Mouse (Mus musculus) testis, postnatal 14 days (tissue): ENCODE data around the gene Foxk1.

ENCODE experiments used
- DNase-seq: peaks from one replicate; pipeline ENCODE4 v3.0.0; 2021; ENCODE audit warnings: low spot score

The Foxk1 gene

DNA sequence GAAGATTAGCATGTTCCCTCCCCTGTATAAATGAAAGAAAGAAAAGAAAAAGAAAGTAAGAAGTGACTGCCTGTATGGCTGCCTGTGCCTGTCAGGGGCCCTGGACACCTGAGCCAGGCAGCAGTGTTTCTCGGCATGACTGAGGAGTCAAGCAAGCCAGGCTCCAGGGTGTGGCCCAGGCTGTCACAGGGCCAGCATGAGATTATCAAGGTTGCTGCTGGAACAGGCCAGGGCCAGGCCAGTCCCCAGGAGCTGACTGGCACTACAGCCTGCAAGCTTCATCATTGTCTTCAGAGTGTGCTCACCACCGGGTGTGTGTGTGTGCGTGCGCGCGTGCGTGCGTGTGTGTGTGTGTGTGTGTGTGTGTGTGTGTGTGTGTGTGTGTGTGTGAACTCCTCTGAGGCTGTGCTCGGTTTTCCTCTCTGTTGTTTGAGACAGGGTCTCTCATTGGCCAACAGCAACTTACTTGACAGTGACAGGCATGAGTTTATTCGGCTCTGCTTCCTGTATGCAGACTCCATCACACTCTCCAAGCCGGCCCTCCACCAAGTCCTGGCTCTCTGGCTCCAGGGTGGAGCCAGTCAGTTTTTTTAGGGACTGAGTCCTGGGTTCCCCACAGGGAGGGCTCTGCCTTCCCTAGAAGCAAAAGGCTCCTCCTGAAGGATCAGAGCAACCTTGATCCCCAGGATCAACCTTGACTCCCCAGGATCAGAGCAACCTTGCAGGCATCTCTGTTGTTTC, 43.7 kb downstream of the Foxk1 start:
- DNase-seq = no peak

DNA sequence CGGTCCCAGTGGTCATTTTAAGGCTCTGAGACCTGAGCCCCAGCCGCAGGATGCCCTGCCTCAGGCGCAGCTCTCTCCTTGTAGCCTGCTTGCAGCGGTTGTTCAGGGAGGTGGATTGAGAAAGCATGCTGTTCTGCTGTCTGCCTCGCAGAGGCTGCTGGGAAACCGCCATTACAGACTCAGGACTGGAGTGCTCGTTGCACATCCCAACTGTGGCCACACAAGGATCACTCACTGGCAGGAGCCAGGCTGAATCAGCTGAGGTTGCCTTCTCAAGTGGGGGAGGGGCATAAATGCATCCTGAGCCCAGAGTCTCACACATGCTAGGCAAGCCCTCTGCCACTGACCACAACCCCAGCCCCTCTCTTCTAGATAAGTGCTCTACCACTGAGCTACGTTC, 44.4 kb downstream of the Foxk1 start:
- no peak for DNase-seq

DNA sequence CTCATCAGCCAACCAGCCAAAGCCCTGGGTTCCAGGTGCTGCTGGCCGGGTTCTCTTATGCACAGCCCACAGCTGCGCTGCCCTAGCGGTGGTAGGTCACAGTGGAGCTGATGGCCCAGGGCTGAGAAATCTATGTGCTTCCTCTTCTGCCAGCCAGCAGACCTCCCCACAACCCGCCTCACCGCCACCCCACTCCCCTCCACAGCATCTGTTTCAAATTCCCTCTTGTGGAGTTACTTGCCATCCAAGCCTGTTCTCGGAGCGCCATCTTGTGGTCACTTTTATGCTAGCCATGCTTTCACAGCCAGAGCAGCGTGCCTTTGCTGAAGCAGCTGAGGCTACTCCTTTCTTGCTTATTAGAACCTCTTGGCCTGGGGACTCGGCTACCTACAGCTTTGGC, 46.8 kb downstream of the Foxk1 start:
- DNase-seq = peak; percentile 73

DNA sequence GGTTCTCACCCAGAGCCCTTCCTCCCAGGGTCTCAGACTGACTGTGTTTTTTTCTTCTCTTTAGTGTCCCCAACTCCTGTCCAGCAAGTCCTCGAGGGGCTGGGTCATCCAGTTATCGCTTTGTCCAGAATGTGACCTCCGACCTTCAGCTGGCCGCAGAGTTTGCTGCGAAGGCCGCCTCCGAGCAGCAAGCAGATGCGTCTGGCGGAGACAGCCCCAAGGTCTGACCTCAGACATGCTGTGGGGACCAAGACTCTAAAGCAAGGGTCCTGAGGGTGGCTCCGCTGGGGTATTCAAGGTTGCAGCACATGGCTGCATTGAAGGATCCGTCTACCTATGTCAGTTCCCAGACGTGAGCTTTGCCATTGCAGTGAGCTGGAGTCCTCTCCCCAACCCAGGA, 47.3 kb downstream of the Foxk1 start:
- no peak for DNase-seq

DNA sequence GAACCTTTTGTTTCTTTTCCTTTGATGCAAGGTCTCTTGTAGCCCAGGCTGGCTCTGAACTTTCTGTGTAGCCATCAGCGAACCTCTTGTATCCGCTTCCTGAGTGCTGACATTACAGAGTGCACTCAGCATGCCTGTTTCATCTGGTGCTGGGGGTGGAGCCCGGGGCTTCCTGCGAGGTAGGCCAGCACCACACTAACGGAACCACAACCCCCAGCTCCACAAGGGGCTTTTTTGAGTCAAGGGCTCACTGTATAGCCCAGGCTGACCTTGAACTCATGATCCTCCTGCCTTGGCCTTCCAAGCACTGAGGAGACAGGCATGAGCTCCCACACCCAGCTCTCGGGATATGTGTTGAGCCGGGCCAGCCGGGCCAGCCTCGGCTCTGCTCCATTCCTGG, 49.5 kb downstream of the Foxk1 start:
- no peak for DNase-seq

DNA sequence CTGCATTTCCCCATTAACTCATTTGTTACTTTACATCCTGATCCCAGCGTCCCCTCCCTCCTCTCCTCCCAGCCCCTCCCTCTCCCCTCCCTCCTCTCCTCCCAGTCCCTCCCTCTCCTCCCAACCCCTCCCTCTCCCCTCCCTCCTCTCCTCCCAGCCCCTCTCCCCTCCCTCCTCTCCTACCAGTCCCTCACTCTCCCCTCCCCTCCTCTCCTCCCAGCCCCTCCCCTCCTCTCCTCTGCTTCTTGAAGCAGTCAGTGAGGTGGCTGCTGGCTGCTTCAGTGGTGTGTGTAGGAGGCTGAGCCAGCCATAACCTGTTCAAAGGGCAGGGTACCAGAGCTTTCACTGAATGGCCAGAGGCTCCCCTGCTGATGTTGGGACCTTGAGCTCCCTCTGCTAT, 50.5 kb downstream of the Foxk1 start:
- no peak for DNase-seq

DNA sequence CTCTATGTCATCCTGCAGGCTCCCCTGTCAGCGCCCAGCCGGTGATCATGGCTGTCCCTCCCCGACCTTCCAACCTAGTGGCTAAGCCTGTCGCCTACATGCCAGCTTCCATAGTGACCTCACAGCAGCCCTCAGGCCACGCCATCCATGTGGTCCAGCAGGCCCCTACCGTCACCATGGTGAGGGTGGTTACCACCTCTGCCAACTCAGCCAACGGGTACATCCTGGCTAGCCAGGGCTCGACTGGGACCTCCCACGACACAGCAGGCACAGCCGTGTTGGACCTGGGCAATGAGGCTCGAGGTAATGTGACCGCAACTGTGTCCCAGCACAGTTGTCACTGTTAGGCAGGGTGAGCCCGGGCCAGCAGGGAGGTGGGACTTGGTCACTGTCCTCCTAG, 52.4 kb downstream of the Foxk1 start:
- DNase-seq = no peak

DNA sequence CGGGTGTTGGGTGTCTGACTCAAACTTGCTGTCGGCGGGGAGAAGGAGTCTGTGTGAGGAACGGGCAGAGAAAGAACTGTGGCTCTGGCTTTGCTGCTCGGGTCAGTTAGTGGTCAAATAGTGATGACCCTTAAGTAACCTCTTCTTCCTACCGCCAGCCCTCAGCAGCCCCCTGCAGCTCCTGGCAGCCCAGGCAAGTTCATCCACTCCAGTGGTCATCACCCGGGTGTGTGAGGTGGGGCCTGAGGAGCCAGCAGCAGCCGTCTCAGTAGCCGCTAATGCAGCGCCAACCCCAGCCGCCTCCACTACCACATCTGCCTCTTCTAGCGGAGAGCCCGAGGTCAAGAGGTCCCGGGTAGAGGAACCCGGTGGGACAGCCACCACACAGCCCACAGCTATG, 55.0 kb downstream of the Foxk1 start:
- DNase-seq = no peak

DNA sequence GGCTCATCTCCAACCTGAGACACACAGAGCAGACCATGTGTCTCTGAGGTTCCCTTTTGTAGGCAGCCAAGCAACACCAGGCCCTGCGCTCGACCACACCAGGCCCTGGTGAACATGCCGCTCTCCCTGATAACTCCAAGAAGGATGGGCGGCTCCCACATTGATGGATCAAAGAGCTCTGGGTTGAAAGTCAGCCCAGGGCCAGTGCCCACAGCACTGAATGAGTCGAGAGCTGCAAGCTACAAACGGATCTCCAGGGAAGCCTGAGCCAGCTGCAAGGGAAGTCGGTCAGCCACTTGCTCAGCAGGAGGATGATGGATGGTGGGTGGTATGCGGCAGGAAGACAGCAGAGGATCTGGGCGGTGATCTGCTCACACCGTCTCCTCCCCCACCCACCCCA, 56.0 kb downstream of the Foxk1 start:
- DNase-seq = no peak

DNA sequence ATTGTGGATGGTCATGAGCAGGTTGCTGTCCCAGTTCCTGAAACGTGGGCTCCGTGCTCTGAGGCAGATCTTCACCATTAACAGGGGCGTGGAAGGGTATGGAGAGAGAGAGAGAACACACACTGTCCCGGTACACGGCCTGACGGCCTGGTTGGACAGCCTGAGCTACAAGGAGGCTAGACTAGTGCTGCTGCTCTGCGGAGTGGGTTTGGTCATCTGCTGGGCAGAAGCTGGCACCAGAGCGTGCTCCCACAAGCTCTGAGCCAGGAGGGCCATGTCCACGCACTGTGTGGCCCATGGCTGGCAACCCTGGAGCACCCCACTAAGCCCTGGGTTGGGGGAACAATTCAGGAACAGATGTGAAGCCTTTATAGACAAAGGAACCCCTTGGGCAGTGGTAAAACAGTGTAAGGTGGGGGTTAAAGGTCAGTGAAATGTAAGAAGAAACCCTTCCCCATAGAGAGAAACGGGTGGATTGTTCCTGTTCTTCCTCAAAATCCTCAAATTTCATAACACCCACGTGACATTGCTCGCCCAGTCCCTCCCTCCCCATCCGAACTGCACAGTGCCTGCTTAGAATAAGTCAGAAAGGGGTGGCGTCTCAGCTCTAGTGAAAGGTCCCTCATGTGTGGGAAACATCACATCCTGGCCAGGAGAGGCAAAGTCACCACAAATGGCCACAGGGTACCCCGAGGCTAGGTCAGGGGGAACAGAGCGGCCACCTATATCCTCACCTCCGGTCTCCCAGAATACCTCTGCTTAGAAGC, 57.7 kb downstream of the Foxk1 start:
- no peak for DNase-seq

DNA sequence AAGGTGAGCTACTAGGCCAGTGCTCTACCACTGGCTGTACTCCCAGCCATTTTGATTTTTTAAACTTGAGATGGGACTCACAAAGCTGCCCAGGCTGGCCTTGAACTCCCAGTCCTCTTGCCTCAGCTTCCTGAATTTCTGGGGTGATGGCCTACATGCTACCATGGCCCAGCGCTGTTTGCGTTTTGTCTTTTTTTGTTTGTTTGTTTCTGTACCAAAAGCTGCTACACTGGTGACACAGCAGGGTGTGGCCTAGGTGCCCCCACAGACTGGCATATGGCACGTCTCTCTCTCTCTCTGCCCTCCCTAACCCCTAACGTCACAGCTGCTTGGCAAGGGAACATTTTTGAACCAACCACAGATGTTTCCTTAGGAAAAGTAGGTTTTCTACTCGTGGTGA, 58.5 kb downstream of the Foxk1 start:
- DNase-seq = no peak

DNA sequence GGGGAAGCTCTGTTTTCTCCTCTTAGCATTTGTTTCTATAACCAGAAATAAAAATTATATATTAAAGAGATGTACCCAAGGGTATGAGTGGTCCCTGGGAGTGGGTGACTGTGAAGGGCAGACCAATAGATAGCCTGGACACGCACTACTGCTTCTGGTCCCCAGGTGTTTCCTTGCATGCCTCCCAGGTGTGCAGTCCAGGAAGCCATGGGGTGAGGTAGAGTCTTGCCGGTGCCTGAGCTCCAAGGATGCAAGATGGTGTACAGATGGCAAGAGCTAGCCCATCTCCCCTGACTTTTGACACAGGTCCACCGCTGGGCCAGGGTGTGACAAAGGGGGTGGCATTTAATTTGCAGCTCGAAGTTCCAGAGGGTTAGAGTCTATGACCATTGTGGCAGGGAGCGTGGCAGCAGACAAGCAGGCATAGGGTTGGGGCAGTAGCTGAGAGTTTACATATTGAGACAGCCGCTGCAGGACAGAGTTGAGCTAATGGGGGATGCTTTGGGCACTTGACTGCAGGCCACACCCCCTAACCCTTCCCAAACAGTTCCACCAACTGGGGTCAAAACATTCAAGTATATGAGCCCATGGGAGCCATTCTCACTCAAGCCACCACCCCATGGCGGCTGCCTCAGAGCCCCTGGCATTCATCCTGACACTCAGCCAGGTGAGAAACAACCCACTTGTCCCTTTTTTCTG, 60.8 kb downstream of the Foxk1 start:
- DNase-seq = no peak

DNA sequence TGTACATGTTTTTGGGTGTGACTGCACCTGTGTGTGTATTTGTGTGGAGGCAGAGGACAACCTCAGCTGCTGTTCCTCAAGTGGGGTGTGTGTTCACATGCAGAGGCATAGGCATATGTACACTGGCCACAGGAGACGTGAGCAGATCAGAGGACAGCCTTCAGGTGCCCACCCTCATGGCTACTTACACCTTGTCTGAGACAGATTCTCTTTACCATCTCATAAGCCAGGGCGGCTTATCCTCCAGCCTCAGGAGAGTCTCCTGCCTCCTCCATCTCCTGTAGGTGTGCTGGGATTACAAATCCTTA, 61.3 kb downstream of the Foxk1 start:
- no peak for DNase-seq

DNA sequence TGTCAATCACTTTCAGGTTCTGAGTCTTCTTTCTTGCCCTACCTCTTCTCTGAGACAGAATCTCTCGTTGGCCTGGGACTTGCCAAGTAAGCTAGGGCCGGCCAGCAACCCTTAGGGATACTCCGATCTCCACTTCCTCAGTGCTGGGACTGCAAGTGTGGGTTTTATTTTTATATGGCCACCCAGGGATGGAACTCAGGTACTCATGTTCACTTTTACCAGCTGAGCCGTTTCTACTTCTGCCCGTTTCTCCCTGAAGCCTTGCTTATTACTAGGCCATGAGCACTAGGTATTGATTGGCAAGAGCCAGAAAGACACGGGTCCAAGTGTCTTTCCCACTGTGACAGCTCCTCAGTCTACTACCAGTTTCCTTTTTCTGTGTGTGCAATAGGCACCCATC, 61.7 kb downstream of the Foxk1 start:
- no peak for DNase-seq

DNA sequence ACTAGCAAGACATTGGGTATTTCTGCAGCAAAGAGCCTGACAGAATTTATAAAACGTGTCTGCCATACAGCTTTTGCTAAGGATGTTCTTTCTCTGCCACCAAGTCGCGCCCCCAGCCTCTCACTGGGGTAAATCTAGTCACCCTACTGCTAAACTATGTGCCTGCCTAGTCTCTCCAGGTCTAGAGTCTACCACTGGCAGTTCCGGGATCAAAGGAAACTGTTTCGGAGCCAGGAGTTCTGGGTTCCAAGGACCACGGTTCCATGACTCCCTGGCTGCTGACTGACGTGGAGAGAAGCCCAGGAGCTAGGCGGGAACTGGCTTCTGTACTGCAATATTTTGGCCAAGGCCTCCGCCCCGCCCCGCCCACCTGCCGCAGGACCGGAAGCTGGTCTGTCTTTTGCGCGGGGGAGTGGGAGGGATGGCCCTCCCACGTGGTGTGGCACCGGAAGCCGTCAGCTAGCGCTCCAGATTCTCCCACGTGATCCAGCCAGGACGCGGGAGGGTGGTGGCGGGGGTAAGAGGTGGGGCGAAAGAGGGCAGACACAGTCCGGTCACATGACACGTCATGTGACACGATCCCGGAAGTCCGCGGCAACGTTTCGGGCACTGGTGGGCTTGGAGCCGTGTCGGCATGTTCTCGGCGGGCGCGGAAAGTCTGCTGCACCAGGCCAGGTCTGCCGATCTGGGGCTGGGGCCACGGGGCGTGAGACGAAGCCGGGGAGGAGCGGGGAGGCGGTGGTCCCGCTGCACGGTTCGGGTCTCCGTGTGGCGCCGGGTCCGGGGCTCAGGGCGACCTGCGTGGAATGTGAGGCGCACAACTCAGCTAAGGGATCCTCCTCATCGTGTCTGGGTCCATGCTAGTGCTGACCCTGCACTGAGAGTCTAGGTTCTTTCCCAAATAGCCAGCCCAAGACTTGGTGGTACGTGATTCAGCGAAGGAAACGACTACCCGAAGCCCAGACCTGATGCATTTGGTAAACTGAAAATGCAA, 62.5 kb downstream of the Foxk1 start, which contains the start of gene Ap5z1:
Gene Ap5z1, plus strand, starts transcription at position 484 of the 994 bp plus-strand sequence.
- peak; percentile 95 for DNase-seq

DNA sequence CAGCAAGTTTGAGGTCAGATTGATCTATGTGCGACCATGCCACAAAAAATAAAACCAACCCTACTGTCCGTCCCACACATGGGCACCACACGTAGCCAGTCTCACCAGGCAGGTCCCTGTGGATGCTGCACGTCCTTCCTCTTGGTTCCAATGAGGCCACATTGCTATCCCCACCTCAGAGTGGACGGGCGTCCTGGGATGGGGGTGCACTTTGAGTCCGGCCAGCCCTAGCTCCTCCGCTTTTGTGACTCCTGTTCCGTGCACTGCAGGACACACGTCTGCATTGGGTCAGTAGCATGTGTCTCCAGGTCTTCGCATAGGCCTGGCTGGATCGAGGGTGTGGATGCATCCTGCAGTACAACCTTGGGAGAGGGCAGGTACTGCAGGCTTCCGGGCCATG, 67.1 kb downstream of the Foxk1 start:
- no peak for DNase-seq

DNA sequence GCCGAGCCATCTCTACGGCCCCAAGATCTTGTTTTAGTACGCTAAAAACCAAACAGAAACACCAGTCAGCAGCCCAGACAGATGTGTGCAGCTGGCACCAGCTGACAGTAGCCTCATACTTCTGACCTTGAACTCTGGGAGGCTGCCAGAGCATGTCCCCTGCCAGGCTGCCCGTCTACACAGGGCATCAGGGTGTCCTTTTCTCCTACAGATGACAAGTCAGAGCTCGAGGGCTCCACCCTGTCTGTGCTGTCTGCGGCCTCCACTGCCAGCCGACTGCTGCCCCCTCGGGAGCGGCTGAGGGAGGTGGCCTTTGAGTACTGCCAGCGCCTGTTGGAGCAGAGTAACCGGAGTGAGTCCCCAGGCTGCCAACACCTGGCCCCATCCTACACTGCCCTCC, 68.5 kb downstream of the Foxk1 start:
- no peak for DNase-seq

DNA sequence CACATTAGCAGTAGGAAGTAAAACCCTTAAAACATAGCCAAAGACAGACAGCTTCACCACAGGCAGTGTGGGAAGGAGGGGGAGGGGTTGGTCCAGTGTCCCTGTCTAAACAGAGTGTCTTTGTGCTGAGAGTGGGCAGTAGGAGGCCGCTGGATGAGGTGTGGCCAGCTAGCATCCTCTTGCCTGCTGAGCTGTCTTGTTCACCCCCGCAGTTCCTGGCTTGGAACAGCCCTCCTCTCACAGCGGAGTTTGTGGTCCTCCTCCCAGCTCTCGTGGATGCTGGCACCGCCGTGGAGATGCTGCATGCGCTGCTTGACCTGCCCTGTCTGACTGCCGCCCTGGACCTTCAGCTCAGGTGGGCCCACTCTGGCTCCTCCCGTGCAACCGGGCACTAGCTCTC, 72.4 kb downstream of the Foxk1 start:
- no peak for DNase-seq

DNA sequence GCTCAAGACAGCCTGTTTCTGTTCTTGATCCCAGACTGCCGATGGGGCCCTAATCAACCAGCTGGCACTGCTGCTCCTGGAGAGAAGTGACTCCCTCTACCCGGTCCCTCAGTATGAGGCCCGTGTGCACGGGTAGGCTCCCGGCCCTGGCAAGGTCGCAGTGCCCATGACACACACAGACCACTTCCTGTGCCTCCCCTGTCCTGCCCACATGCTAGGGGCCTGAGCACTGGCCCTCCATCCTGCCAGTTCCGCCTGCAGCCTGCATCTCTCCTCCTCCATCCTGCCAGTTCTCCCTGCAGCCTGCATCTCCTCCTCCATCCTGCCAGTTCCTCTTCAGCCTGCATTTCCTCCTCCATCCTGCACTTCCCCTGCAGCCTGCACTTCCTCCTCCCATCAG, 74.4 kb downstream of the Foxk1 start:
- no peak for DNase-seq

DNA sequence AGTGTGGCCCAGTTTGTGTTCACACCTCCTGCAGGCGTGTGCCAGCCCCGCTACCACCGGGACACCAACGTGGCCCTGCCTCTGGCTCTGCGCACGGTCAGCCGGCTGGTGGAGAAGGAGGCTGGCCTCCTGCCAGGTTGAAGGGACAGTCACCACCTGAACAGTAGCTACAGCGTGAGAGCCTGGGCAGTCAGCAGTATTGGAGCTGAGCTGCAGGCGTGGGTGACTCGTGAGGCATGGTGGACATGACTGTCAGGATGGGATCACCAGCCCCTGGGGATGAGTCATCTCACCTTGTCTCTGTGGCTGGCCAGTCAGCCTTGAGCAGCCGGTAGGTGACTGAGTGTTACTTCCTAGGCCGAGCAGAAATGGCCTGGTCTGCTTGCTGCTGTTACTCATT, 76.0 kb downstream of the Foxk1 start:
- DNase-seq = peak; percentile 40

DNA sequence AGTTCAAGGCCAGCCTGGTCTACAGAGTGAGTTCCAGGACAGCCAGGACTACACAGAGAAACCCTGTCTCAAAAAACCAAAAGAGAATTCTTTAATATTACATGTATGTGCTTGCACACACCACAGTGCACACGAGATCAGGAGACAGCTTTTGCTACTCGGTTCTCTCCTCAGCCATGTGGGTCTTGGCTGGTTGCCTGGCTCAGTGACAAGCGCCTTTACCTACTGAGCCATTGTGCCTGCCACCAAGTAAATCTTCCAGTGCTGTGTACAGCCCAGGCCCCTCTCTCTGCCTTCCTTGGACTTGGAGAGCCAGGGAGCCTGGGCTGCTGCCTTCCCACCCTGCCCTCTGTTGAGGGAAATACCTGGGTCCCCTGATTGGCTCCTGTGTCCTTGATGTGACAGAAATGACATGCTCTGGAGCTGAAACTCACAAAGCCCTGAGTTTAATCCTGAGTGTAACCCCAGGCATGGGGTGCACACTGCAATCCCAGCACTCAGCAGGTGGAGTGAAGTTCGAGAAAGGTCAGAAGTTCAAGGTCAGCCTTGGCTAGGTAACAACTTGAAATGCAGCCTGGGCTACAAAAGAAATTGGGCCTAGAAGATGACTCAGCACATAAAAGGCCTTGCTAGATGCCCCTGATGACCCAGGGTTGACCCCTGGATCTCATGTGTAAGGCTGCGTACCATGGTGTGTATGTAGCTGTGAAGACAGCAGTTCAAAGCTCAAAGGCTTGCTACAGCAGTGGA, 76.7 kb downstream of the Foxk1 start:
- no peak for DNase-seq
